Mouse (Mus musculus) adrenal gland (tissue): ENCODE measurements around the gene Tpmt.

ENCODE experiments used
- intact Hi-C: fragments of 180-260 bp; cut with DNase I; formaldehyde crosslinking; loops from one replicate; pipeline ENCODE4 v1.15.1; 2025
- long read RNA-seq, 2 experiments: library from polyadenylated mRNA; unstranded; transcript quantifications; one replicate each; pipeline ENCODE4 v2.0.0; 2020; ENCODE audit warnings: borderline replicate concordance in 1 of 2; ENCODE audit not compliant: insufficient replicate concordance in 1 of 2

Gene Tpmt
- long read RNA-seq, experiment 1, partial matches to known transcripts = 0 of 3 reads
- long read RNA-seq, experiment 1, other reads (novel, unspliced or antisense) = 1 of 3 reads
- long read RNA-seq, experiment 2, partial matches to known transcripts = 1 of 3 reads
- long read RNA-seq, experiment 2, other reads (novel, unspliced or antisense) = 1 of 3 reads

DNA sequence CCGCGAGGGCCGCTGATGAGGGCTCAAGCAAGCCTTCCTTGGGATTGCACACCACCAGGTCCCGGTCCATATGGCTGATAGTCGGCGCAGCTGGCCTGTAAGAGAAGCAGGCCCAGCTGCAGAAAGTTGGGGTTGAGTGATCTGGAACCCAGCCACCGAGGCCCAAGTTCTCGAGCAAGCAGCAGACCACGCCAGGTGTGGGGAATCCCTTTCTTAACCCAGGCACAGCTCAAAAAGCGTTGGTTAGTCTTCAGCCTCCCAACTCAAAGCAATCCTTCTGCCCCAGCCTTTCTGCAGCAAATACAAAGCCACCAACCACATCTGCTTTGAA lies at the start of gene Tpmt:
Gene Tpmt, minus strand, starts transcription at position 121 of the 331 bp plus-strand sequence.
- intact Hi-C loops = no loop called here

DNA sequence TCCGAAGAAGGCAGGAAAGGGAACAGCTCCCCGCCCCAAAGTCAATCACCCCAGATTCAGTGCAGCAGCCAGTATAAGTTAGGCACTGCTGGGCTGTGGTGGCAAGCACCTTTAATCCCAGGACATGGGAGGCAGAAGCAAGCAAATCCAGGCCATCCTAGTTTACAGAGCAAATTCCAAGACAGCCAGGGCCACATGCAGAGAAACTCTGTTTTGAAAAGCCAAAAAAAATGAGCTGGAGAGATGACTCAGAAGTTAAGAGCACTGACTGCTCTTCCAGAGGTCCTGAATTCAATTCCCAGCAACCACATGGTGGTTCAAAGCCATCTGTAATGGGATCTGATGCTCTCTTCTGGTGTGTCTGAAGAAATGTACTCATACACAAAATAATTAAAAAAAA lies 49.3 kb upstream of the Tpmt start:
- intact Hi-C loops = no loop called here

DNA sequence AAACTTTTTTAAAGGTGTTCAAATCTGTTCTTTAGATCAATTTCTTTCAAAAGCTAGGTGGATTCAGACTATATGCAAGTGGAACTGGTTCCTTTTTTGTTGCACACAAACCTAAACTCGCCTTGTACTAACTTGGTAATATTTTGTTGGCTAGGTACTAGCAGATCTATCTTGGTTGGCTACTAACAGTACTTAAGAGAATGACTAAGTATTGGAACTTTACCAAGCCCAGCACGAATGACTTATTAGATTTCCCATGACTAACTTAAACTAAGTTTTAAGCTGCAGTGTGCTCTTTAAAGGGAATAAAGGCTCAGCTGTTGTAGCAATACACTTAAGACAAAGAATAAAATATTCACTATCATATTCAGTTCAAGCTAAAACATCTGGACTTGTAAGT lies 44.7 kb upstream of the Tpmt start:
- intact Hi-C loops = no loop called here

DNA sequence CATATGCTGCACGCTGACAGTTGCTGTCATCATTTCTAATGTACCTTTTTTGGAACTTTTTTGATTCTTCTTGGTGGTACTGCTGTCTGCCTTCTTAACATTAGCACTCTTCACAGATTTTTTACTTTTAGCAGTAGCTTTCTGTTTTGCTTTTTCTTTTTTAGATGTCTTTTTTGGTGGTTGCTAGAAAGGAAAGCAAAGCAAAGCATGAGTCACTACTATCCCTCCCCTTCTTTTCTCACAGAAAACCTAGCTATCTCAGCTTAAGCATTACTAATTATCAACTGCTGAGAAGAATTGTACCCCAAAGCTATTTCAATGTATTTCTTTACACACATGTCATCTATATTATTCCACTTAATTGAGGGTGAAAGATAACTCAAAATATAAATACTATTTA lies 43.9 kb upstream of the Tpmt start:
- intact Hi-C loops = no loop called here

DNA sequence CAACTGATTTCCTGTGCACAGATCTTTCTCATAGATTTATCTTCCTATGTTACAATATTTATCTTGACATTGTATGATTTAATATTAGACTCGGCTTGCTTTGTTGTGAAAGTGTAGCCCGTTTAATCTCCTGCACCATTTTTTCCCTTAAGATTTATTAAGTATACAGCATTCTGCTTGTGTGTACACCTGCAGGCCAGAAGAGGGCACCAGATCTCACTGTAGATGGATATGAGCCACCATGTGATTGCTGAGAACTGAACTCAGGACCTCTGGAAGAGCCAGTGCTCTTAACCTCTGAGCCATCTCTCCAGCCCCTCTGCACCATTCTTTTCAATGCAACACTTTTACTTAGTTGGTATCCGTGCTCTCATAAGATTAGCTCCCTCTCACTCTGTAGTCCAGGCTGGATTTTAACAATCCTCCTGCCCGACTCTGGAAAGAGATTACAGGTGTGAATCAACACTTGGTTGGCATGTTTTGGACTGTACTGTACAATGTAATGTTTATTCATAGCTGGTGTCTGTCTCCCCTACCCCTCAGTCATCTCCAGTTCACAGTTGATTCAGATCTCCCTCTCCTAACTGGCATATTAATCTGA lies 36.5 kb upstream of the Tpmt start:
- intact Hi-C loops = no loop called here

DNA sequence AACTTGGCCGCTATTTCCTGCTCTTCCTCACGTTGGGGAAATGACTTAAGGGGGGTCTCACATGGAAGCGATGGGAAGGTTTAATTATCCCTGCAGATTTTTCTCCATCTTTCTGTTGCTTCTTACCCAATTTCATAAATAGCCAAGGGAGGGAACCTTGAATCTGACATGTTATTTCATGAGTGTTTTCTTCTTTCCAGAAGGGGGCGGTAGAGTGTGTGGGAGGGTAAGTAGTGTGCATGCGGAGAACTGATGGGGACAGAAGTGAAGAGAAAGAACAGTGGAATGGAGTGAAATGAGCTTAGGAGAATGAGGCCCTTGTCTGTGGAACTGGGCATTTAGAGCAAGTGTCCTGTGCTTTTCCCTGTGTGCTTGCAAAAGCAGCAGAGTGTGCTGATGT lies 34.3 kb upstream of the Tpmt start:
- intact Hi-C loops = no loop called here

DNA sequence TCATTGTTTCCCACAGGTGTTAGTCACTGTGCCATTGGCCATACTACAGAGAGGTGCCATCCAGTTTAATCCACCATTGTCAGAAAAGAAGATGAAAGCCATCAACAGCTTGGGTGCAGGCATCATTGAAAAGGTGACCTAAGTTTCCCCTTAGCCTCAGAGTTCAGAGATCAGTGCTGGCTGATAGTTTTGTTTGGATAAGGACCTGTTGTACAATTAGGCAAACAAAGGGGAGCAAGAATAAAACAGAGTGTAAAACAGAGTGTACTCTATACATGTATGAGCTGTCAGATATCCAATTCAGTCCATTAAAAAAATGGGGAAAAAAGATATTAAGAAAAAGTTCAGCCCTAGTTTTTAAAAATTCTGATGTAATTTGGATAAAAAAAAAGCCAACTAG lies 32.8 kb upstream of the Tpmt start:
- intact Hi-C loops = no loop called here

DNA sequence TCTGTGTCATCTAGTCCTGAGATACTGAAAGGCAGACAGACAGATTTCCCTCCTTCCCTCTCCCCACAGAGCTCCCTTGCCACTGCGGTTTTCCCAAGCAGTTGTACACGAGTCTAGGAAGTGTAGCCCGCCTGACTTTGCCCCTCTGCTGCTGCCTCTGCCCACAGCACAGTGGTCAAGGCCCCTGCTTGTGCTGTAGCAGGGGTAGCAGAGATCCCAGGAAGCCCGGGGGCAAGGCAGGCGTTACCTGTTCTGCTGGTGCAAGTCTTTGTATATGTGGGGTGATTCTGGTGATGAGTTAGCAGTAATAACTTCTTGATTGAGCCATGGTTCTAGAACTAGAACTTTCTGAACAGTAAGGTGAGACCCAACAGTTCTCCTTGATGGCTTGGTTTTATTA lies 31.6 kb upstream of the Tpmt start:
- intact Hi-C loops = no loop called here

DNA sequence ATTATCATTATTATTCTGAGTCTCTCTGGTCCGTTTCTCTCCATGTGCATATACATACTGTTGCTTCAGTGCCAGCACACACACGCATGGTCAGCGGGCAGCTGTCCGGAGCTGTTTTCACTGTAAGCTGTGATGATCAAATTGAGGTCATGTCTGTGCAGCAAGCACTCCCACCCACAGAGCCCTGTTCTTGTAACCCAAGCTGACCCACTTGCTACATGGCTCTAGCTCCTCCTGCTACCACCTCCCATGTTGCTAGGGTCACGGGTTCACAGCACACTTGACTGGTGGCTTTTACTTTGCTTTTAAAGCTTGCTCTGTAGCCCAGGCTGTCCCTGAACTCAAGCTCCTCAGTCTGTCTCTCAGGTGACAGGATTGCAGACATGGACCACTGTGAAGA lies 27.9 kb upstream of the Tpmt start:
- intact Hi-C loops = no loop called here

DNA sequence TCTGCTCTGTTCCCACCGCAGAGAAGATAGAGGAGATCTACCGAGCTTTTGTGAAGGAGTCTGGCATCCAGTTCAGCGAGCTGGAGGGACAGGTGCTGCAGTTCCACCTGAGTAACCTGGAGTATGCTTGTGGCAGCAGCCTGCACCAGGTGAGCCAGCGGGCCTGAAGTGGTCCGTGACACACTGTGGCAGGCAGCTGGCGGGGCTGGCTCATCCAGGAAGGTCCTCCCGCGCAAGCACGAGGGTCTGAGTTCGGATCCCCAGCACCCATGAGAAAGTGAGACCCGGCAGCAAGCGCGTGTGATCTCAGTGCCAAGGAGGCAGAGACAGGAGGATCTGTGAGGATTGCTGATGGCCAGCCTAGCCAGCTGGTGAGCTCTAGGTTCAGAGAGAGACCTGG lies 27.3 kb upstream of the Tpmt start:
- intact Hi-C loops = no loop called here

DNA sequence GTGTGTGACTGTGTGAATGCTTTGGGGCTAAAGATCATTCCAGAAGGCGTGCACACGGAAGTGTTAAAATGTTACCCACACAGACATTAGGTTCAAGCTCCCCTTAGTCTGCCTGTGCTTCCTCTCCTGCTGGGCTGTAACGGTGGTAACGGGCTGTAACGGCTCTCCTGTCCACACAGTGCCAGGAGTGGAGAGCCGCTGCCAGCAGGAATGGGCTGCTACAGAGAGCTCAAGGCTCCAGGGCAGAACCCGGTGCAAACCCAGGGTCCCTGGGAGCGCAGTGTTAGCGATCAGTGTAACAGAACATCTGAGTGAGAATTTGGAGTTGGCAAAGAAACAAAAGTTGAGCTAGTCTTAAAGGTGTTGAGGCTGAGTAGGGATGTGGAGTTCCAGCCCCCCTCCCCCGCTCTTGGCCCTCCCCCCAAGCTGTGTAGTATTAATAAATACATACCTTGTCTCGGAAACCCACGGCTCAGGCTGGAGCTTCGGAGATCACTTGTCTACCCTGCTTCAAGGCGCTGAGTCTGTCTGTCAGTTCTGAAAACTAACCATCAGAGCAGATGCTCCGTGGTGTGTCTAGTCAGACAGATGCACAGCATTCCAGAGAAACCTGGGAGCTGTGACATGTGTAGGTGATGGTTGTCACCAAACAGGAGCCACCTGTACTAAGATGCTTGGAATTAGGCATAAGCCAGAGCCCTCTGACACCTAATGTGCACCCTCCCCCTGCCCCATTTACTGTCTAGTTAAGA lies 26.0 kb upstream of the Tpmt start:
- intact Hi-C loops = no loop called here

DNA sequence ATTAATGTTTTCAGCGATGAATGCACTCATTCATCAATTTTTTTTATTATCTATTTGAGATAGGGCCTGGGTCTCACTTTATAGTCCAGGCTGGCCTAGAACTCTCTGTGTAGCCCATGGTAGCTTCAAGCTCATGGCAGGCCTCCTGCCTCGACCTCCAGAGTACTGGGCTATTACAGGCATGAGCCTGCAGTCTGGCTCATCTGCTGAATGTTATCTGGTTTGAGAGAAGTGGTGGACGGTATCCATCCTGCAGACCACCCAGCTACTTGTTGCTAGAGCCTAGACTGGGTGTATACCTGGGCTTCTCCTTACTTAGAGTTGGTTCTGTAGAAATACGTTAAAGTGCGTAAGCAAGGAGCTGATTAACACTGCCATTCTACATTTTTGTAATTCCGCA lies 22.5 kb upstream of the Tpmt start:
- intact Hi-C loops = no loop called here

DNA sequence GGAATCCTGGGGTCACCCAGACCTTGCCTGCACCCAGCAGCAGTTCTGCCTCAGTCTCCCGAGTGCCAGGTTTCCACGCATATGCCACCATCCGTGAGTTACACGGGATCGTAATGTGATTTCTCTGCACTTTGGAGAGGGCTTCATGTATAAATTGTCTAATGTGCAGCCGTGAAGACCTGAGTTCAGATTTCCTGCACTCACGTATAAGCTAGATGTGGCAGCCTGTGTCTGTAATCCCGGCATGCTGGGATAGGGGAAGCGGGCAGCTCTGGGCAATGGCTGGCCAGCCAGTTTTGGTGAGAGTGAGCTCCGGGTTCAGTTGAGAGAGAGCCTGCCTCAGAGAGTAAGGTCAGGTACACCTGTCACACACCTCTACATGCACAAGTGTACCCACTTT lies 22.0 kb upstream of the Tpmt start:
- intact Hi-C loops = no loop called here

DNA sequence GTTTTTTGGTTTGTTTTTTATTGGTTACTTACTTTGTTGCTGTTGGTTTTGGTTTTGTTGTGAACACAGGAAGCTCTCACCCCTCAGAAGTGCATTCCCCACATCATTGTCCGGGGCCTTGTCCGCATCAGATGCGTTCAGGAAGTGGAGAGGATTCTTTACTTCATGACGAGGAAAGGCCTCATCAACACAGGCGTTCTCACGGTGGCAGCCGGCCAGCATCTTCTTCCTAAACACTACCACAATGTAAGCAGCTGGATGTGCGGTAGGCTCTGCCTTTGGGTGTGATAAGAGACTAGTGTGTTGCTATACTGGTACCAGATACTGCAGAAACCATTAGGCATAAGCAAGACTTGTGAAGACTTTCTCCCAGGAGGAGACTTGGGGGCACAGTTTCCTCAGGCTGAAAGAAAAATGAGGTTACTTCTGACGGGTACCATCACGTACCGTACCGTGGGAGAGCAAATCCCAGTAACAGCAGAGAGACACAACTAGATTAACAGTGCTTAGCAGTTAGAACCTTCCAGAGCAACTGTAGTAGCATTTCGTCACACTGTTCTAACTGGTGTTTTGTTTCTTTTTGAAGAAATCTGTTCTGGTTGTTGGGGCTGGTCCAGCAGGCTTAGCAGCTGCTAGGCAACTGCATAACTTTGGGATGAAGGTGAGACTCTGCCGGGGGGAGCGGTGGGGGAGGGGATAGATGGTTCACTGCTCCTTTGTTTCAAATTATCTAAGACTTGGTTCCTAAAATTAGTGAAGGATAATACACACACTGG lies 19.6 kb upstream of the Tpmt start:
- intact Hi-C loops = no loop called here

DNA sequence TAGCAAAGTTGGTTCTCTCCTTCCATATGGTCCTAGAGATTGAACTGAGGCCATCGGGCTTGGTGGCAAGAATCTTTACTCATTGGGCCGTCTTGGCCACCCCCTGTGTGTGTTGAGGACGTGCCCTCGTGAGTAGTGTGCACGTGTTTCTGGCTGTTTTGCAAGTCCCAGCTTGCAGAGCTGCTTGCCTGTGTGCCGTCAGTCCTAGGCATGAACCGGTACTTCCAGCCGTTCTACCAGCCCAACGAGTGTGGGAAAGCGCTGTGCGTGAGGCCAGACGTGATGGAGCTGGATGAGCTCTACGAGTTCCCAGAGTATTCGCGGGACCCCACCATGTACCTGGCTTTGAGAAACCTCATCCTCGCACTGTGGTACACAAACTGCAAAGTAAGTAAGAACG lies 18.2 kb upstream of the Tpmt start:
- intact Hi-C loops = no loop called here

DNA sequence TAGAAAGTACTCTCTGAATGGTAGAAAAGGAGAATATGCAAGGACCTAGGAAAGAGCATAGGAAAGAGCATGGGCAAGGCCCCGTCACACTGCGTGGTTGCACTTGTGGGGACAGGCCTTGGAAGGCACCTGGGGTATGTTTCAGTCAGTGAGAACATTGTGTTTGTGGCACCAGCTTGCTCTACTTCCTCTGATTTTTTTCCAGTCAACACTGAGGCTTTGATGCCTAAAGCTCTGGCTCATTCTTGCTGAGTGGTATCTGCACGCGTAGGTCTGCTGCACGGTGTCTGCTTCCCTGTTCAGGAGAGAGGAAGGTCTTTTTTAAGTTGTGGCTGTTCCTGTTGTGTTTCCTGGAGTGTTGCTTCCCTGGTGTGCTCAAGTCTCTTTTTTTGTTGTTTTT lies 12.2 kb upstream of the Tpmt start:
- intact Hi-C loops = no loop called here

DNA sequence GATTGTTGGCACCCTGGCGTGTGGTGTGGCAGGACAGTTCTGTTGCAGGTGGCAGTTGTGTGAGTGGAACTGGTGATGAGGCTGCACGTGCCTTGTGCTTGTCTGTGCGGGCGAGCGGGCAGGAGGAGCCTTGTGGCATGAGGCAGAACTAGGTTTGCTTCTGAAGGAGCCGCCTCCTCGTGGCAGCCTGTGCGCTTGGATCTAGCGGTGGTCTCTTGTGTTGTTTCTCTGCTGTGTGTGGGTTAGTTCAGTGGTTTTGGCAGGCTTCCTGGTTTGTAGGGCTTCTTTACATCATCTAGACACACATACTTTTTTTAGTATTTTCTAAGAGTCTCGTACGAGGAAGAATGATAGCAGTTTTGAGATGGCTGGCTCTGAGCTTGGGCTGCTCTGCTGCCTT lies 11.6 kb upstream of the Tpmt start:
- intact Hi-C loops = no loop called here

DNA sequence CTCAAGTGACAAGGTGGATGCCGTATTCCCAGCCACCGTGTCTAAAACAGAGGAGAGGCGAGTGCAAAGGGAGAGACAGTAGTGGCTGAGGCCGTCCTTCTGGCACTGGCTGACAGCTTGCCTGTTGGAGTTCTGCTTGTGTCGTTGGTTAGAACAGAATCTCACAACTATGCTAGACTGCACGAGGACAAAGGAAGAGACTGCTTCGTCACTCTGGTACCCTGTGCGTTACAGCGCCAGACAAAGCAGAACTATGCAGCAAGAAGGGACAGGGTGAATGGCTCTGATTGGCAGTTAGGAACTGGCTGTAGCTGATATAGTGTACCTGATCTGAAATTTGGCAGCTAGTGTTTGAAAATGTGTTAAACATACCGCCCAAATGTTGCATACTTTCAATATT lies 9.4 kb upstream of the Tpmt start:
- intact Hi-C loops = no loop called here

DNA sequence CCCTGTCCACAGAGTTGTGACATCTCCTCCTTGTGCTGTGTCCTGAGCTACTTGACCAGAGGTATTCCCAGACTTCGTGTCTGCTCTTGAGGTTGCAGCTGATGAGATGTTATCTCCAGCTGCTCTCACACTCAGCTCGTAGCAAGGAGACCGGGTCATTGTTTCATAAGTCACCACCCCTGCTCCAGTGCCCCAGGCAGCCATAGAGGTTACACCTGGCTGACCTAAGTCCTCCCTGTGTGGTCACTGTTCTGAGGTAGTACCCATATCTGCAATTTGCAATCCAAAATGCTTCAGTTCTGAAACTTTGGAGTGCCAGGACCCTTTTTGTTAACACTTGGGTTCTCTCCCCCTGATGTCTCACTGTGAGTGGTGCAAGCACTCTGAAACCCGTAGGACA lies 5.5 kb upstream of the Tpmt start:
- intact Hi-C loops = no loop called here

DNA sequence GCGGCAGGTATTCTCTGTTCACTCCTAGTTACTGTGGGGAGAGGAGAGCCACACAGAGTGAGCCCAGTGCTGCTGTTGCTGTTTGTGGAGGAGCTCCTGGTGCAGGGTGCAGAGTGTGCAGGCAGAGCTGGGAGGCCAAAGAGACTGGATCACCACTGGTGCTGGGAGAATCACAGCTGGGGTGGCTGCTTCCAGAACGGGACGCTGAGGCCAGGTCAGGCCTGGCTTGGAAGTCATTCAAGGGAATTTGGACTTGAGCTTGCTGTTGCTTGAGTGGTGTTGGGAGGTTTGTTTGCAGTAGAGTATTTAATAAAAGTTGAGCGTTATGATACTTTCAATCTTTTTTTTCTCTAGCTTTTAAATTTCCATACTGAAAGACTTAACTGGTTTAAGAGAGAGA lies 3.5 kb upstream of the Tpmt start:
- intact Hi-C loops = no loop called here

DNA sequence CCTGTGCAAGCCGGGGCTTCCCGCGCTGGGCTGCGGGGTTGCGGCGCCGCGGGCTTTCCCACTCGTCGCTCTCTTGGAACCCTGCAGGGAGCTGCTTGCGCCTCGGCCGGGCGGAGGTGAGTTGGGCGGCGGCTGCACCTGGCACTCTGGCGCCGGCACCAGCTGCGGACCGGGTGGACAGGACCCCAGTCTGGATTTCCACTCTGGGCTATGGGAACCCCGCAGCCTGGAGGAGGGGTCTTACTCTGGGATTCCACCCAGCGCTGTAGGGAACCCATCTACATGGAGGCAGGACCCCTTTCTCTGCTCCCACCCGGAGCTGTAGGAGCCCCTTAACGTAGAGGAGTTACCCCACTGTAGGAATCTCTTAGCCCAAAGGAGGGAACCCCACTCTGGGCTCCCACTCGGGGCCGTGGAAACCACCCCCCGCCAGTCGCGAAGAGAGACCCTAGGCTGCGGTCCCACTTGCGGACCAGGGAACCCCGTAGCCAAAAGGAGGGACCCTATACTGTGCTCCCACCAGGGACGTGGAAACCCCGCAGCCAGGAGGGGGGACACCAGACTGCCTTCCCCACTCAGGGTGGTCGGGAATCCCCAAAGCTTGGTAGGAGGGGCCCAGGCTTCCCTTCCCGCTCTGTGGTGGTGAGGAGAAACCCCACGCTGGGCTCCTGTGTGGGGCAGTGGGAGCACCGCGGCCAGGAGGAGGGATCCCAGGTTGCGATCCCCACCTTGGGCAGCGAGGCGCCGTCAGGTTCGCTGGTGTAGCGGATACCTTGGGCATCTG lies 512 bp downstream of the Tpmt start:
- intact Hi-C loops = no loop called here
